Mouse (Mus musculus): Measurements from ENCODE around the gene Ppara. TPM values are rescaled to one million over a fixed set of nuclear protein-coding genes. Genes with fewer than 3 reads are reported as not detected.

Gene Ppara
- polyA plus RNA-seq, 2 experiments = 4.4 to 6.9 TPM

- H3K4me1 ChIP-seq (replicated peaks; ENCODE audit: control insufficient read depth in 2 of 2, insufficient read depth in 2 of 2, low read length in 1 of 2) = no peaks in the 10 kb centered on the region; a peak in 1 of 4 replicates
- 75% methylated on average over 4 of the region's 4 CpGs for WGBS (ENCODE audit: insufficient replicate concordance)
- no peak overlapping the region for H3K9ac ChIP-seq (replicated peaks)
- DNase-seq (ENCODE audit: low read depth in 3 of 3, low spot score in 3 of 3) (no peak), ATAC-seq (ENCODE audit: insufficient read depth) (no peak)
- H3K4me2 ChIP-seq (ENCODE audit: low read depth) = no peak overlapping the region
- H3K4me3 ChIP-seq (ENCODE audit: insufficient read depth in 1 of 2, low read depth in 2 of 2, low read length in 2 of 2) = no peak overlapping the region
- no peaks in the 10 kb centered on the region for H3K9me3 ChIP-seq (ENCODE audit: control insufficient read depth, low read length)
- TF ChIP-seq CTCF (IDR thresholded peaks at IDR 0.05; ENCODE audit: low read depth) (peak; percentile 52), EP300 (IDR thresholded peaks at IDR 0.05; ENCODE audit: low read depth) (no peak)
- no peaks in the 10 kb centered on the region for H3K27me3 ChIP-seq (ENCODE audit: control insufficient read depth, insufficient read depth, low read length)
- no peak overlapping the region for H3K27ac ChIP-seq
- H3K36me3 ChIP-seq (replicated peaks; ENCODE audit: control insufficient read depth, insufficient read depth, low read depth) = no peaks in the 10 kb centered on the region
Measured at GRCm38 (mm10) chr15:85783146-85783545, 48.4 kb downstream of the Ppara start.

DNA sequence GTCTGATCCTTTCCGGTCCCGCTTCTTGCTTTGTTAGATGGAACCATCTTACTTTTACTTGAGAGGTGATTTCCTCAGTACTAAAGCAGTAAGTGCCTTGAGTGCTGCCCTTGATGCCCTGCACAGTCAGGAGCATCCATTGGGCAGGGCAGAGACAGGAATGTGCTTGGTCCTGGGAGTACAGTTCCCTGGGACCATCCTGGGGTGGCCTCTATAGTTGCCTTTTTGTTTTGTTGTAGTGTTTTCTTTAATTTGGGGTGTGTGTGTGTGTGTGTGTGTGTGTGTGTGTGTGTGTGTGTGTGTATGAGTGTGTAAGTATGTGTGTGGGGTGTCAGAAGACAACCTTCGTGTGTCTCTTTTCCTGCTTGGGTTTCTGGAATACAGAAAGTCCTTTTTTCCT, 49.6 kb downstream of the Ppara start:
- Histone ChIP-seq H3K4me2 (ENCODE audit: low read depth) (no peak overlapping the region), H3K4me1 (replicated peaks; ENCODE audit: control insufficient read depth in 2 of 2, insufficient read depth in 2 of 2, low read length in 1 of 2) (no peaks in the 10 kb centered on the region; a peak in 1 of 4 replicates), H3K9ac (replicated peaks) (no peak overlapping the region), H3K9me3 (ENCODE audit: control insufficient read depth, low read length) (no peaks in the 10 kb centered on the region), H3K4me3 (ENCODE audit: insufficient read depth in 1 of 2, low read depth in 2 of 2, low read length in 2 of 2) (no peak overlapping the region), H3K36me3 (replicated peaks; ENCODE audit: control insufficient read depth, insufficient read depth, low read depth) (no peaks in the 10 kb centered on the region), H3K27ac (no peak overlapping the region), H3K27me3 (ENCODE audit: control insufficient read depth, insufficient read depth, low read length) (no peaks in the 10 kb centered on the region)
- WGBS (ENCODE audit: insufficient replicate concordance) = 76% methylated on average over 3 of the region's 3 CpGs
- DNase-seq (ENCODE audit: low read depth in 3 of 3, low spot score in 3 of 3) = no peak
- no peak for ATAC-seq (ENCODE audit: insufficient read depth)
- TF ChIP-seq CTCF (IDR thresholded peaks at IDR 0.05; ENCODE audit: low read depth) (no peak), EP300 (IDR thresholded peaks at IDR 0.05; ENCODE audit: low read depth) (no peak)

DNA sequence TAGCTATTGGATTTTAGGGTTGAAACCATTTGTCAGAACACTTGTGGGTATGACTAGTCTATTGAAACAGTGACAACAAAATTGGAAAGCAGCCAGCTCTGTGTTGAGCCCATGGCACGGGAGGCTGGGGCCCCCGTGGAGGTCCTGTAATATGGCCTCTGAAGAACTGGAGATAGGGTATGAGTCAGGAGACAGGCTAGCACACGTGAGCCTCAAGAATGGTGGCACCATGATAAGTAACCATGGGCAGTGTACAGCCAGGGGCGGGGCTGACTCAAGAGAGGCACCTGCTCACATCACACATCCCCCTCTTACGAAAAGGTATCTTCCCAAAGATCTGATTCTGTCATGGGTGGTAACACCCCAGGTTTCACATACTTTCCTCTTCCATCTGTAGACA, 51.9 kb downstream of the Ppara start:
- H3K27me3 ChIP-seq (ENCODE audit: control insufficient read depth, insufficient read depth, low read length) = no peaks in the 10 kb centered on the region
- TF ChIP-seq EP300 (IDR thresholded peaks at IDR 0.05; ENCODE audit: low read depth) (no peak), CTCF (IDR thresholded peaks at IDR 0.05; ENCODE audit: low read depth) (no peak)
- no peak for DNase-seq (ENCODE audit: low read depth in 3 of 3, low spot score in 3 of 3)
- H3K9ac ChIP-seq (replicated peaks) = no peak overlapping the region
- 29% methylated on average over 5 of the region's 5 CpGs for WGBS (ENCODE audit: insufficient replicate concordance)
- no peak overlapping the region for H3K4me3 ChIP-seq (ENCODE audit: insufficient read depth in 1 of 2, low read depth in 2 of 2, low read length in 2 of 2)
- H3K4me2 ChIP-seq (ENCODE audit: low read depth) = no peak overlapping the region
- no peaks in the 10 kb centered on the region for H3K36me3 ChIP-seq (replicated peaks; ENCODE audit: control insufficient read depth, insufficient read depth, low read depth)
- H3K4me1 ChIP-seq (replicated peaks; ENCODE audit: control insufficient read depth in 2 of 2, insufficient read depth in 2 of 2, low read length in 1 of 2) = no peaks in the 10 kb centered on the region
- H3K27ac ChIP-seq = no peak overlapping the region
- no peak for ATAC-seq (ENCODE audit: insufficient read depth)
- no peaks in the 10 kb centered on the region for H3K9me3 ChIP-seq (ENCODE audit: control insufficient read depth, low read length)

- H3K4me3 ChIP-seq (ENCODE audit: insufficient read depth in 1 of 2, low read depth in 2 of 2, low read length in 2 of 2) = no peak overlapping the region
- no peaks in the 10 kb centered on the region for H3K4me1 ChIP-seq (replicated peaks; ENCODE audit: control insufficient read depth in 2 of 2, insufficient read depth in 2 of 2, low read length in 1 of 2)
- no peaks in the 10 kb centered on the region for H3K27me3 ChIP-seq (ENCODE audit: control insufficient read depth, insufficient read depth, low read length)
- H3K9ac ChIP-seq (replicated peaks) = no peak overlapping the region
- H3K27ac ChIP-seq = no peak overlapping the region
- TF ChIP-seq CTCF (IDR thresholded peaks at IDR 0.05; ENCODE audit: low read depth) (no peak), EP300 (IDR thresholded peaks at IDR 0.05; ENCODE audit: low read depth) (no peak)
- no peak overlapping the region for H3K4me2 ChIP-seq (ENCODE audit: low read depth)
- no peaks in the 10 kb centered on the region for H3K36me3 ChIP-seq (replicated peaks; ENCODE audit: control insufficient read depth, insufficient read depth, low read depth)
- no peaks in the 10 kb centered on the region for H3K9me3 ChIP-seq (ENCODE audit: control insufficient read depth, low read length)
- peak; percentile 59; the same call in 1 of the 2 replicates for ATAC-seq (ENCODE audit: insufficient read depth)
- 68% methylated on average over 6 of the region's 6 CpGs for WGBS (ENCODE audit: insufficient replicate concordance)
- peak in 1 of 3 experiments; percentile 13 for DNase-seq (ENCODE audit: low read depth in 3 of 3, low spot score in 3 of 3)
Measured at GRCm38 (mm10) chr15:85787482-85787881, 52.7 kb downstream of the Ppara start.

DNA sequence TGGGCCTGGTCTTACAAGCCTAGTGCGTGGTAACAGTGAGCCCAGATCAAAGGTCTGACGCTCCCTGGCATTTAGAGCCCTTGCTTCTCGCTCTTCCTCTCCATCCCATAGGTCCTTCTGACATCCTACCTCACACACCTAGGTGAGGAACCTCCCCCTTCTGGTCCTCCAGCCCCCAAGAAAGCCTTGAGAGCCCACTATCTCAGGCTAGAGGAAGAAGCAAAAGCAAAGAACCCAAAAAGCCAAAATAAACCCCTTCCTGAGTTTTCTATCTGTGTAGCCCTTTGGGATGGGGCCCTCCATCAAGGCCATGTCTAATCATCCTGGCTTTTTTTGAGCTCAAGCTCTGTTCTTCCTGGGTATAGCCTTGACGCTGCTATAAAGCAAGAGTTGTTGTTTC, 53.3 kb downstream of the Ppara start:
- Histone ChIP-seq H3K9me3 (ENCODE audit: control insufficient read depth, low read length) (no peaks in the 10 kb centered on the region), H3K36me3 (replicated peaks; ENCODE audit: control insufficient read depth, insufficient read depth, low read depth) (no peaks in the 10 kb centered on the region), H3K4me1 (replicated peaks; ENCODE audit: control insufficient read depth in 2 of 2, insufficient read depth in 2 of 2, low read length in 1 of 2) (no peaks in the 10 kb centered on the region), H3K27me3 (ENCODE audit: control insufficient read depth, insufficient read depth, low read length) (no peaks in the 10 kb centered on the region), H3K27ac (no peak overlapping the region), H3K9ac (replicated peaks) (no peak overlapping the region), H3K4me3 (ENCODE audit: insufficient read depth in 1 of 2, low read depth in 2 of 2, low read length in 2 of 2) (no peak overlapping the region), H3K4me2 (ENCODE audit: low read depth) (no peak overlapping the region)
- DNase-seq (ENCODE audit: low read depth in 3 of 3, low spot score in 3 of 3) (no peak), ATAC-seq (ENCODE audit: insufficient read depth) (no peak)
- 54% methylated on average over 4 of the region's 4 CpGs for WGBS (ENCODE audit: insufficient replicate concordance)
- TF ChIP-seq CTCF (IDR thresholded peaks at IDR 0.05; ENCODE audit: low read depth) (no peak), EP300 (IDR thresholded peaks at IDR 0.05; ENCODE audit: low read depth) (no peak)

All from liver, embryonic 14.5 days (tissue).